Mouse (Mus musculus) stomach, embryonic 15.5 days (tissue): ENCODE measurements around the gene Nat8f2. TPM values are rescaled to one million over a fixed set of nuclear protein-coding genes. Genes with fewer than 3 reads are reported as not detected.
"Not testable (repeated sequence)": the region's sequence is repeated elsewhere in the genome, so short reads cannot be mapped to it uniquely, and the experiment has no call there.

Source experiments
- ATAC-seq: fragments of 200-750 bp; cut with Nextera tagmentation; 2 replicates; pipeline ENCODE4 v1.8.0; 2017; ENCODE audit warnings: low read depth, moderate number of reproducible peaks, moderate TSS enrichment; ENCODE audit not compliant: insufficient read depth, low FRiP score
- H3K27ac ChIP-seq: fragments of 300-500 bp; sonication (generic); 2 replicates; pipeline ENCODE4 v1.5.1; 2015; ENCODE audit warnings: mild to moderate bottlenecking, inconsistent platforms
- H3K27me3 ChIP-seq: fragments of 300-500 bp; sonication (generic); replicated peaks from 2 replicates; pipeline ENCODE4 v1.6.1; 2015; ENCODE audit warnings: inconsistent platforms
- H3K36me3 ChIP-seq: fragments of 300-500 bp; sonication (generic); 2 replicates; pipeline ENCODE4 v1.6.1; 2015; ENCODE audit warnings: inconsistent platforms
- H3K4me1 ChIP-seq: fragments of 300-500 bp; sonication (generic); 2 replicates; pipeline ENCODE4 v1.6.1; 2015; ENCODE audit warnings: inconsistent platforms
- H3K4me2 ChIP-seq: fragments of 300-500 bp; sonication (generic); 2 replicates; pipeline ENCODE4 v1.6.1; 2015; ENCODE audit warnings: mild to moderate bottlenecking, inconsistent platforms
- H3K4me3 ChIP-seq: fragments of 300-500 bp; sonication (generic); replicated peaks from 2 replicates; pipeline ENCODE4 v1.5.1; 2015; ENCODE audit warnings: inconsistent platforms
- H3K9ac ChIP-seq: fragments of 300-500 bp; sonication (generic); 2 replicates; pipeline ENCODE4 v1.6.1; 2015; ENCODE audit warnings: inconsistent platforms
- H3K9me3 ChIP-seq: fragments of 300-500 bp; sonication (generic); 2 replicates; pipeline ENCODE4 v1.6.1; 2016; ENCODE audit warnings: inconsistent platforms
- WGBS: fragments of 180-500 bp; shearing (Covaris S2); methylation state at CpG from one replicate; pipeline ENCODE4 v1.1.7; 2015; 5-methylcytosine and 5-hydroxymethylcytosine counted together
- polyA plus RNA-seq: library from polyadenylated mRNA; unstranded; fragments of >200 nt; fragmentation: Nextera tagmentation; extraction: Ambion mirVana; gene quantifications from 2 replicates; pipeline ENCODE4 v1.2.1, GENCODE M21; 2015

Gene Nat8f2
- polyA plus RNA-seq, 1 experiment from 2014 or later = 0.04 TPM

DNA sequence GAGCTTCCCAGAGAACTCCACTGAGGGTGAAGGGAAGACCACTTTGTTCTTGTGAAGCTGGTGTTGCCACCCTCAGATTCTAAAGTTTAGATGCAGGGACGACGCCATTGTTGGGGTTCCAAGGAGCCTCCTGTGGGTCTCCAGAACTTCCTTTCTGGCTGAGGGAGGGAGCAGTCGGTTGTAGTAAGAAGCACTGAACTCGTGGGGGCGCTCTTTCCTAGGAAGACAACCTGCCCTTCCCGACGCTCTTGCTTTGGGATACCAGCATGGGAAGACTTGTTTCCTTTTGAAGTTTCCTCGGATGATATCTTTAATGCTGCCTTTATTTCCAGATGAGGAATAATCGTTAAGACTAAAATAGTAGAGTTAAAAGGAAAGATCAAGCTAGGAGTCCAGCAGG lies 32.1 kb downstream of the Nat8f2 start:
- H3K27me3 ChIP-seq, H3K4me1 ChIP-seq, H3K4me3 ChIP-seq, H3K27ac ChIP-seq, H3K36me3 ChIP-seq, ATAC-seq, H3K9me3 ChIP-seq, H3K9ac ChIP-seq: not testable (repeated sequence)
- peak overlapping the region; percentile 40 for H3K4me2 ChIP-seq
- WGBS = 19% methylated on average over 9 of the region's 9 CpGs

DNA sequence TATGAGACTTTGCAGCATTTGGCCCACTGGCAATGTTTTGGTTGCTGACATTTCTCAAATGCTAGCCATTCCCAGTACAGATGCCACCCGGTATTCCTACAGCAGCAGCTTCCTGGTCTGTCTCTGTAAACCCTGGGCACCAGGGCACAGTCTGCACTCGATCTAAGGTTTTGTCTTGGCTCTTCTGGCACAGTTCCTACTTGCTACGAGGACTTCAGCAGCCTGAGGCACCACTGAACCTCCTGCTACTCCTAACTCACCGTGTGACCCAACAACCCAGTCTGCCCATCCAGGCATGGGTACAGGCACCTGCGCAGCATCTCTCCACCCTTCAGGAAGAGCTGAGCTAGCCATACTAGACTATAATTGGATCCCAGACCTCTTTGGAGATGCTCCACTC lies 32.9 kb downstream of the Nat8f2 start:
- H3K36me3 ChIP-seq, H3K4me2 ChIP-seq, H3K27ac ChIP-seq, H3K27me3 ChIP-seq, H3K9ac ChIP-seq, ATAC-seq, H3K9me3 ChIP-seq, H3K4me3 ChIP-seq, H3K4me1 ChIP-seq: not testable (repeated sequence)
- WGBS = 80% methylated on average over 5 of the region's 5 CpGs

DNA sequence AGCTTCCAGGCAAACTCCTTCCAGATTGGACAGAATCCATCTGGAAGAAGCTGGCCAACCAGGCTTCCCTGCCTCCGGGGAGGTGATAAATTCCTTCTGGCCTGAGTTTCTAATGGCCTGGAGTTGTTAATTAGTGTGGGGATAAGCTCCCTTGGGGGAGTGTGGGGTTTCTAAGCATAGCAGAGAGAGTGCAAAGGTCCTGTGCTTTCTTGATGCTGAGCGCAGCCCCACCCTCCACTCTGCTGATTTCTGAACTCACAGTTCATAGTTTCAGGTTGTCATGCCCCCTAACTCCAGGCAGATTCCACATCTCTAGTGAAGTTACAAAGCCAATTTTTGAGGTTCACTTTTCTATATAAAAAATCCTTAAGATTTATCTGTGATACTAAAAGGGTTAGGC lies 33.9 kb downstream of the Nat8f2 start:
- not testable (repeated sequence) for H3K27ac ChIP-seq, H3K9ac ChIP-seq, H3K4me1 ChIP-seq, H3K27me3 ChIP-seq, ATAC-seq, H3K4me3 ChIP-seq, H3K9me3 ChIP-seq, H3K36me3 ChIP-seq, H3K4me2 ChIP-seq
- 61% methylated on average over 1 of the region's 2 CpGs for WGBS

DNA sequence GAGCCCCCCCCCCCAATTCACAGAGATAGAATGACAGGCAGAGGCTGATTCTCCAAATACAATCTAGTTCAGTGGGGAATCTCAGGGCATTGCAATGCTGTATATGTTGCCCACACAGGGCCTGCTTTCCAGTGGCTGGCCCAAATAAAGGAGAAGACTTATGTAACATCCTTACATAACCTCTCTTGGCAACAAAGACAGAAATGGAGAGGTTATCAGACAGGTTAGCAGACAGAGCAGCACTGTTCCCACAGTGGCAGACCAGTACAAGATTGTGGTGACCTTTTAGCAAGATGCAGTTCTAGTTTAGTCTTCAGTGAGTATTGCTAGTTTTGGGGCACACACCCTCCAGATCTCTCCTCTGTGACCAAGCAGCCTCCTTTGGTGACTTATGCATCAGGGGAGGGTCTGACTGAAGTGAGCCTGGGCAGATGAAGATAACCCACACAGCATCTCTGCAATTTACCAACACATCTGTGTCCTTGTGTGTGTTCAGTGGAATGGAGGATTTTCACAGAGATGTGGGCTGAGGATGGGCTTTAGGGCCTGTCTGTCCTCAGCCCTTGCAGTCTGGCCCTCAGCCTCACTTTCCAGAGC lies 34.4 kb downstream of the Nat8f2 start:
- not testable (repeated sequence) for H3K36me3 ChIP-seq, H3K27ac ChIP-seq, H3K27me3 ChIP-seq, H3K4me1 ChIP-seq, H3K9ac ChIP-seq, H3K4me2 ChIP-seq, H3K9me3 ChIP-seq, ATAC-seq, H3K4me3 ChIP-seq

DNA sequence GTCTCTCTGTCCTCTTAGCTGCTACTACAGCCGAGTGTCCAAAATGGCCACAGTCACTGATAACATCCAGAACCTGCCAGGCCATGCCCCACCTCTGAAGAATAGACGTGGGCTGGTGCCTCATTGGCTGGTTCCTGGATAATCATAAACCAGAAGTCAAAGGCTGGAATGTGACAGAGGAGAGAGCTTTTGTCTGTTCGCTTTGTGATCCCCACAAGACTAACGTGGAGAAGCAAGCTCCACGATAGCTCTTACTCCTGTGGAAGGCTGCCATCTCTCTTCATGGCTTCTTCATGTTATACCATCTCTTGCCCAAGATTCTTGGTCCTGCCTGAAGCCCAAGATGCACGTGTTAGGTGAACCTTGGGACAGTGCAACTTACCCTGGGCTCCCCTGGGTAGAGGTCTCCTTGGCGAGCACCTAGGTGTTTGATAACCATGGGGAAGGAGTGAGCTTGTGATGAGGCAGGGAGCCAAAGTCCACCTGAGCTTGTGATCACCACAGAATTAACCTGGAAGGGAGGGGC lies 37.1 kb downstream of the Nat8f2 start, which contains the start of gene Nat8:
Nat8 (minus strand) TSS at position 287 of the 526 bp plus-strand sequence.
- Histone ChIP-seq H3K27me3 (no peaks in the 10 kb centered on the region), H3K4me2 (no peak within 1 kb of the TSS), H3K4me1 (no peaks in the 10 kb centered on the region), H3K9me3 (no peaks in the 10 kb centered on the region), H3K4me3 (no peak within 1 kb of the TSS), H3K27ac (no peak within 1 kb of the TSS), H3K36me3 (no peaks in the 10 kb centered on the region), H3K9ac (no peak within 1 kb of the TSS)
- WGBS = 53% methylated on average over 7 of the region's 7 CpGs
- no peak for ATAC-seq

DNA sequence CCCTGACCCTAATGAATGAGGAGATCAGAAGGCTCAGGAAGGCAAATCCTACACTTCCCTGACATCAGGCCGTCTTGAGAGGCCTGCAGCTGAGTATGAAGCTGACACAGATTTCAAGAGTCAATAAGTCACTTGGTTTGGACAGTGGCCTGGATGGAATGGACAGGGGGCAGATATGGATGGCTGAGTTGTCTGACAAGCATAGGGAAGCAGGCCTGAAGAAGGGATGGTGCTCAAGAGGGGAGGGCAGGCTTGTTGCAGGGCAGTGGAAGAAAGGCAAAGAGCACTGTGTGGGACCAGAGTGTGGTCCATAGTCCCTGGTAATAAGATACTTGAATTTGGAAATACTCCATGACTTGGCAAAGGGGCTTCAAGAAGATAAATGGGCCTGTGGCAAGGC lies 39.5 kb downstream of the Nat8f2 start:
- Histone ChIP-seq H3K4me3 (no peak overlapping the region), H3K27ac (no peak overlapping the region), H3K27me3 (no peaks in the 10 kb centered on the region), H3K4me1 (no peaks in the 10 kb centered on the region), H3K9ac (no peak overlapping the region), H3K9me3 (no peaks in the 10 kb centered on the region), H3K4me2 (no peak overlapping the region), H3K36me3 (no peaks in the 10 kb centered on the region)
- ATAC-seq = no peak
- 57% methylated on average over 1 of the region's 1 CpGs for WGBS

DNA sequence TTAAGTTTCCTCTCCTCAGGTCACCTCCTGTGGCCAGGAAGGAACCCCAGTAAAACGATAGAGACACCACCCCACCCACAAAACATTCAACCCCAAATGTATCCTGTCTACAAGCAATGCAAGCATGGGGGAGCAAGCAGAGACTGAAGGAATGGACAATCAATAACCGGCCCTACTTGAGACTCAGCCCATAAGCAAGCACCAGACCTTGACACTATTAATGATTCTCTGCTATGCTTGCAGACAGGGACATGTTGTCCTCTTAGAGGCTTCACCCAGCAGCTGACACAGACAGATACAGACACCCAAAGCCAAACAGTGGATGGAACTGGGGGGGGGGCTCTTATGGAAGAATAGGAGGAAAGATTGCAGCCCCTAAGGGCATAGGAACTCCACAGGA lies 43.1 kb downstream of the Nat8f2 start:
- H3K4me1 ChIP-seq = no peaks in the 10 kb centered on the region
- H3K27me3 ChIP-seq = no peaks in the 10 kb centered on the region
- 84% methylated on average over 2 of the region's 2 CpGs for WGBS
- no peak for ATAC-seq
- H3K9me3 ChIP-seq = no peaks in the 10 kb centered on the region
- no peak overlapping the region for H3K4me3 ChIP-seq
- no peak overlapping the region for H3K27ac ChIP-seq
- H3K4me2 ChIP-seq = no peak overlapping the region
- H3K36me3 ChIP-seq = no peaks in the 10 kb centered on the region
- no peak overlapping the region for H3K9ac ChIP-seq

DNA sequence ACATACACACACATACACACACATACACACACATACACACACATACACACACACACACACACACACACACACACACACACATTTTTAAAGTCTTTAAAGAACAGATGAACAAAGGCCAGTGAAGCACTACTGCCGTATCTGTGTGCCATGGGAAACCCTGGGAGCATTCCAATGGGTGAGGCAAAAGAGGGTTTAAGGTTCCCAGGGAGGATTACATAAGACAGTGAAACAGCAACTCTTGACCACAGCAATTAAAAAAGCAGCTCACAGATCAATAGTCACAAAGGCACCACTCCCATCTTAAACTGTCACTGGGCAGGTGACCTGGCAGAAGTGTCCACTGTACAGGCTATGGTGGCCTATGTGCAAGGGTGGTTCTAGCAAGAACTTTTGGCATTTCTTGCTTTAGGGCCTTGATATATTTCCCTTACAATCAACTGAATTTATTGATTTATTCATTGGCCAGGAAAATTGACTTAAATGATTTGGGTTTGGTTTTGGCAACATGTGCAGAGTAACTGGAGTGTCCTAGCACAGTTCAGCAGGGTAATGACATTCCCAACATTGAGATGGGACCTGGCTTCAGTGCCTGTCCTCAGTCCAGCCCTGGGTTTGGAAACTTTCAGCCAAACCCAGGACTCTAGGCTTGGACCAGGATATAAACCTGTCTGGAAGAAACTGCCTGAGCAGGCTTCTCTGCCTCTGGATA lies 45.4 kb downstream of the Nat8f2 start:
- H3K4me1 ChIP-seq = no peaks in the 10 kb centered on the region
- no peak for ATAC-seq
- WGBS = 96% methylated on average over 1 of the region's 1 CpGs
- H3K36me3 ChIP-seq = no peaks in the 10 kb centered on the region
- H3K9ac ChIP-seq = no peak overlapping the region
- no peaks in the 10 kb centered on the region for H3K27me3 ChIP-seq
- no peak overlapping the region for H3K4me2 ChIP-seq
- H3K27ac ChIP-seq = no peak overlapping the region
- no peaks in the 10 kb centered on the region for H3K9me3 ChIP-seq
- H3K4me3 ChIP-seq = no peak overlapping the region

DNA sequence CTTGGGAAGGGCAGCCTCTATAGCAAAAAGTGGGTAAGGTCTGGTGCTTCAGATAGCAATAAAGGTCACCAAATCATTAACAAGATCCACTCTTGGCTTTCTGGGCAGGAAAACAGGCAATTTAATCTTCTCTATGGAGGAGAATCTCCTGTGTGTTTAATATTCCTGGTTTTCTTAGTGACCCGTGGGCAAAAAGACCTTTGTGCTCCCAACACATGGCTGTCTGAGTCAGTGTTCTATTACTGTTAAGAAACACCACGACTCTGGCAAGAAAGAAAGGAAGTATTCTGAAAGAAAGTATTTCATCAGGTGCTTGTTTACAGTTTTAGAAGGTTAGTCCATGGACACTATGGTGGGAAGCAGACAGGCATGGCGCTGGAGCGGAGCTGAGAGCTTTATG lies 46.7 kb downstream of the Nat8f2 start:
- Histone ChIP-seq H3K9ac (no peak overlapping the region), H3K27me3 (no peaks in the 10 kb centered on the region), H3K36me3 (no peaks in the 10 kb centered on the region), H3K4me1 (no peaks in the 10 kb centered on the region), H3K27ac (no peak overlapping the region), H3K4me3 (no peak overlapping the region), H3K4me2 (no peak overlapping the region), H3K9me3 (no peaks in the 10 kb centered on the region)
- ATAC-seq = no peak
- WGBS = 86% methylated on average over 4 of the region's 4 CpGs

DNA sequence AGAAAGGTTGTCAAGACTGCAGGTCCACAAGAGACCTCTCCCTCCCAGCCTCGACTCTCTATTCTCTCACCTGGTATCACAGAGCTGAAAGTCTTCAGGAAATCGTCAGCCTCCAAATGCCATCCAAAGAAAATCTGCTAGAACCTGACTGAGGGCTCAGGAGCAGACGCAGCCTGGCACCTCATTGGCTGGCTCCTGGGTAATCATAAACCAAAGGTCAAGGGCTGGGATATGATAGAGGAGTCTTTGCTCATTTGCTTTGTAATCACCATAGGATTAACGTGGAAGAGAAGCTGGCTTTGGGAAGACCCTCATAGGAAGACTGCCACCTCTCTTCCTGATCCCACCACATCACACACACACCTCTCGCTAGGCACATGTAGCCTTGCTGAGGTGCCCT lies 48.1 kb downstream of the Nat8f2 start, which contains the start of the genes Nat8f6 and Nat8f5:
Nat8f6 (minus strand) TSS at position 118 of the 400 bp plus-strand sequence.
Nat8f5 (minus strand) TSS at position 136 of the 400 bp plus-strand sequence.
- H3K36me3 ChIP-seq = no peaks in the 10 kb centered on the region
- 77% methylated on average over 5 of the region's 5 CpGs for WGBS
- ATAC-seq = no peak
- no peak within 1 kb of the TSS for H3K4me2 ChIP-seq
- no peaks in the 10 kb centered on the region for H3K27me3 ChIP-seq
- no peak within 1 kb of the TSS for H3K27ac ChIP-seq
- no peak within 1 kb of the TSS for H3K9ac ChIP-seq
- no peaks in the 10 kb centered on the region for H3K9me3 ChIP-seq
- H3K4me1 ChIP-seq = no peaks in the 10 kb centered on the region
- H3K4me3 ChIP-seq = no peak within 1 kb of the TSS

DNA sequence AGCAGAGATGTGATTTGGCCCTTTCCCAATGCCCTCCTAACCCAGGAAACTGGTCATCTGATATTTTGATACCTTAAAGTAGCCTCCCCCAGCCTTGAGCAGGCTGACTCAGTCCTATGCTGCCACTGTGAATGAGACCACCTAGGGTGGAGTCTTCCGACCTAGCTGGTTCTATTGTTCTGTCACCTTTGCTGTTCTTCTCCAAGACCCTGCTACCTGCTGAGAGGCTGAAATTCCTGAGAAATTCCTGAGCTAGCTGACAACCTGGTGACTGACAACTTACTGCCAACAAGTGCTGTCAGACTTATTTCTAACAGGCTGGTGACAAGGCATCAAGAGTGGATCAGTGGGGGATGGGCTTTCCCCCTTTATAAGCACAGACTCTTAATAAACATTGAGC lies 50.6 kb downstream of the Nat8f2 start:
- no peak overlapping the region for H3K9ac ChIP-seq
- H3K4me1 ChIP-seq = no peaks in the 10 kb centered on the region
- no peaks in the 10 kb centered on the region for H3K27me3 ChIP-seq
- H3K4me3 ChIP-seq = no peak overlapping the region
- H3K9me3 ChIP-seq = no peaks in the 10 kb centered on the region
- WGBS = 53% methylated on average over 1 of the region's 1 CpGs
- no peaks in the 10 kb centered on the region for H3K36me3 ChIP-seq
- no peak for ATAC-seq
- H3K27ac ChIP-seq = no peak overlapping the region
- no peak overlapping the region for H3K4me2 ChIP-seq
